Mouse (Mus musculus): Measurements from ENCODE around the gene Nckap5. TPM values are rescaled to one million over a fixed set of nuclear protein-coding genes. Genes with fewer than 3 reads are reported as not detected.

Gene Nckap5
- polyA plus RNA-seq, 2 experiments: 6.8 to 14.9 TPM

- no peaks in the 10 kb centered on the region for H3K27me3 ChIP-seq (ENCODE audit: control insufficient read depth, insufficient read depth, low read length)
- no peaks in the 10 kb centered on the region for H3K36me3 ChIP-seq (ENCODE audit: control insufficient read depth, insufficient read depth, low read length)
- 87% methylated on average over 3 of the region's 3 CpGs for WGBS
- H3K9ac ChIP-seq (ENCODE audit: low read depth, low read length, severe bottlenecking): no peak overlapping the region
- H3K4me1 ChIP-seq (ENCODE audit: control insufficient read depth, insufficient read depth, low read length): no peaks in the 10 kb centered on the region
- no peaks in the 10 kb centered on the region for H3K9me3 ChIP-seq (ENCODE audit: control insufficient read depth, low read length)
- H3K27ac ChIP-seq (replicated peaks; ENCODE audit: low read depth, low read length): no peak overlapping the region
- H3K4me3 ChIP-seq (replicated peaks; ENCODE audit: low read length): no peak overlapping the region
- H3K4me2 ChIP-seq (replicated peaks; ENCODE audit: low read depth, low read length, severe bottlenecking): no peak overlapping the region
- DNase-seq (ENCODE audit: low spot score) (no peak), ATAC-seq (ENCODE audit: low FRiP score, low read depth) (no peak)
- no peak for TF ChIP-seq POLR2A (IDR thresholded peaks at IDR 0.05; ENCODE audit: borderline replicate concordance, extremely low read depth, insufficient read depth, insufficient read length)
These were observed 856.0 kb downstream of the Nckap5 start for GRCm38 (mm10) chr1:125974649-125975048.

- Histone ChIP-seq H3K4me2 (replicated peaks; ENCODE audit: low read depth, low read length, severe bottlenecking) (no peak overlapping the region), H3K9ac (ENCODE audit: low read depth, low read length, severe bottlenecking) (no peak overlapping the region), H3K27ac (replicated peaks; ENCODE audit: low read depth, low read length) (no peak overlapping the region), H3K4me3 (replicated peaks; ENCODE audit: low read length) (no peak overlapping the region), H3K36me3 (ENCODE audit: control insufficient read depth, insufficient read depth, low read length) (no peaks in the 10 kb centered on the region), H3K9me3 (ENCODE audit: control insufficient read depth, low read length) (no peaks in the 10 kb centered on the region), H3K27me3 (ENCODE audit: control insufficient read depth, insufficient read depth, low read length) (no peaks in the 10 kb centered on the region), H3K4me1 (ENCODE audit: control insufficient read depth, insufficient read depth, low read length) (no peaks in the 10 kb centered on the region)
- TF ChIP-seq POLR2A (IDR thresholded peaks at IDR 0.05; ENCODE audit: borderline replicate concordance, extremely low read depth, insufficient read depth, insufficient read length): no peak
- DNase-seq (ENCODE audit: low spot score): no peak
- WGBS: 79% methylated on average over 6 of the region's 6 CpGs
- no peak for ATAC-seq (ENCODE audit: low FRiP score, low read depth)
These were observed 858.7 kb downstream of the Nckap5 start for GRCm38 (mm10) chr1:125971933-125972332.

- Histone ChIP-seq H3K4me3 (replicated peaks; ENCODE audit: low read length) (no peak overlapping the region), H3K27me3 (ENCODE audit: control insufficient read depth, insufficient read depth, low read length) (no peaks in the 10 kb centered on the region), H3K9me3 (ENCODE audit: control insufficient read depth, low read length) (no peaks in the 10 kb centered on the region), H3K9ac (ENCODE audit: low read depth, low read length, severe bottlenecking) (no peak overlapping the region), H3K36me3 (ENCODE audit: control insufficient read depth, insufficient read depth, low read length) (no peaks in the 10 kb centered on the region), H3K4me1 (ENCODE audit: control insufficient read depth, insufficient read depth, low read length) (no peaks in the 10 kb centered on the region), H3K4me2 (replicated peaks; ENCODE audit: low read depth, low read length, severe bottlenecking) (no peak overlapping the region), H3K27ac (replicated peaks; ENCODE audit: low read depth, low read length) (no peak overlapping the region)
- ATAC-seq (ENCODE audit: low FRiP score, low read depth) (no peak), DNase-seq (ENCODE audit: low spot score) (no peak)
- 78% methylated on average over 6 of the region's 6 CpGs for WGBS
- no peak for TF ChIP-seq POLR2A (IDR thresholded peaks at IDR 0.05; ENCODE audit: borderline replicate concordance, extremely low read depth, insufficient read depth, insufficient read length)
These were observed 862.9 kb downstream of the Nckap5 start for GRCm38 (mm10) chr1:125967671-125968070.

GRCm38 (mm10) chr1:125951026-125951425 lies 879.6 kb downstream of the Nckap5 start:
- DNase-seq (ENCODE audit: low spot score): no peak

GRCm38 (mm10) chr1:125949076-125949475 lies 881.5 kb downstream of the Nckap5 start:
- Histone ChIP-seq H3K9me3 (ENCODE audit: control insufficient read depth, low read length) (no peaks in the 10 kb centered on the region), H3K4me2 (replicated peaks; ENCODE audit: low read depth, low read length, severe bottlenecking) (no peak overlapping the region), H3K27ac (replicated peaks; ENCODE audit: low read depth, low read length) (no peak overlapping the region), H3K9ac (ENCODE audit: low read depth, low read length, severe bottlenecking) (no peak overlapping the region), H3K27me3 (ENCODE audit: control insufficient read depth, insufficient read depth, low read length) (no peaks in the 10 kb centered on the region), H3K4me3 (replicated peaks; ENCODE audit: low read length) (no peak overlapping the region), H3K4me1 (ENCODE audit: control insufficient read depth, insufficient read depth, low read length) (peaks cover 8% of the 10 kb centered on the region; the same call in 1 of the 2 replicates), H3K36me3 (ENCODE audit: control insufficient read depth, insufficient read depth, low read length) (no peaks in the 10 kb centered on the region)
- ATAC-seq (ENCODE audit: low FRiP score, low read depth): no peak
- 46% methylated on average over 6 of the region's 6 CpGs for WGBS
- DNase-seq (ENCODE audit: low spot score): no peak
- TF ChIP-seq POLR2A (IDR thresholded peaks at IDR 0.05; ENCODE audit: borderline replicate concordance, extremely low read depth, insufficient read depth, insufficient read length): no peak

More at GRCm38 (mm10) chr1:125951026-125951425, 879.6 kb downstream of the Nckap5 start:
- ATAC-seq (ENCODE audit: low FRiP score, low read depth): no peak
- Histone ChIP-seq H3K9me3 (ENCODE audit: control insufficient read depth, low read length) (no peaks in the 10 kb centered on the region), H3K9ac (ENCODE audit: low read depth, low read length, severe bottlenecking) (no peak overlapping the region), H3K36me3 (ENCODE audit: control insufficient read depth, insufficient read depth, low read length) (no peaks in the 10 kb centered on the region), H3K27ac (replicated peaks; ENCODE audit: low read depth, low read length) (no peak overlapping the region), H3K4me3 (replicated peaks; ENCODE audit: low read length) (no peak overlapping the region), H3K4me2 (replicated peaks; ENCODE audit: low read depth, low read length, severe bottlenecking) (no peak overlapping the region), H3K4me1 (ENCODE audit: control insufficient read depth, insufficient read depth, low read length) (no peaks in the 10 kb centered on the region), H3K27me3 (ENCODE audit: control insufficient read depth, insufficient read depth, low read length) (no peaks in the 10 kb centered on the region)
- WGBS: 85% methylated on average over 3 of the region's 3 CpGs
- TF ChIP-seq POLR2A (IDR thresholded peaks at IDR 0.05; ENCODE audit: borderline replicate concordance, extremely low read depth, insufficient read depth, insufficient read length): no peak

- H3K27ac ChIP-seq (replicated peaks; ENCODE audit: low read depth, low read length): no peak overlapping the region
- H3K4me1 ChIP-seq (ENCODE audit: control insufficient read depth, insufficient read depth, low read length): peaks cover 8% of the 10 kb centered on the region; the same call in 1 of the 2 replicates
- DNase-seq (ENCODE audit: low spot score) (peak; percentile 70), ATAC-seq (ENCODE audit: low FRiP score, low read depth) (peak; percentile 57)
- H3K27me3 ChIP-seq (ENCODE audit: control insufficient read depth, insufficient read depth, low read length): no peaks in the 10 kb centered on the region
- H3K36me3 ChIP-seq (ENCODE audit: control insufficient read depth, insufficient read depth, low read length): no peaks in the 10 kb centered on the region
- H3K9me3 ChIP-seq (ENCODE audit: control insufficient read depth, low read length): no peaks in the 10 kb centered on the region
- WGBS: 18% methylated on average over 9 of the region's 9 CpGs
- no peak overlapping the region for H3K4me2 ChIP-seq (replicated peaks; ENCODE audit: low read depth, low read length, severe bottlenecking)
- TF ChIP-seq POLR2A (IDR thresholded peaks at IDR 0.05; ENCODE audit: borderline replicate concordance, extremely low read depth, insufficient read depth, insufficient read length): no peak
- H3K4me3 ChIP-seq (replicated peaks; ENCODE audit: low read length): no peak overlapping the region
- no peak overlapping the region for H3K9ac ChIP-seq (ENCODE audit: low read depth, low read length, severe bottlenecking)
These were observed 885.5 kb downstream of the Nckap5 start for GRCm38 (mm10) chr1:125945136-125945535.

Data from limb, embryonic 14.5 days (tissue).